Comparison of ENCODE assay signal across 9 mouse cellular contexts in the genomic region with DNA sequence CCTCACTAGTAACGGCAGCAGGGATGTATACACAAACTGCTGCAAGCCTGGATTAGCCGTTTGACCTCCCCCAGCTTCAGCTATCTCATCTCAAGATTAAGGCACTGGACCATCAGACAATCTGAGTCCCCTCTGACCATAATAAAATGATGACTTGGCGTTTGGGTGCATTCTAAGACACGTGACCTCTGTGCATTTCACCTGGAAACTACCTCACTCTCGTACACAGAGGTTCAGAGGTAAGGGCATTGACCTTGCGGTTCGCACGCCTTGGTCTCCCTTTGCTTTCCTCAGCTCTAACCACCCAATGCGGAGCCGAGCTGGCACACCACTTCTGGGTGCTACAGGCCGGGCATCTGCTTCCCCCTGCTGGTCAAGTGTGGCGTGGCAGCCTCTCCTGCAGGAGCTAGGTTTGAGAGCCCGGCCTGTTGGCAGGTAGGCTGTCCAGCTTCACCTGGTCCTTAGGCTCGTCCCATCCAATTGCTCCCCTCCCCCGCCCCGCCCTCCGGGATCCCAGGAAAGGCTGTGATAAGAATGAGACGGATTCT. TPM values are rescaled to one million over a fixed set of nuclear protein-coding genes. Genes with fewer than 3 reads are reported as not detected.
DNase-seq lines count a peak whose midpoint lies in the region; ATAC-seq and TF ChIP-seq lines count a peak whose summit lies in the region.
"Had no signal": no experiment of that assay in that cellular context is flagged by ENCODE, and none has a peak within 500 bp of the region (broad histone marks: within the 10 kb centered on the region; RNA-seq: fewer than 3 reads in every experiment).

No protein-coding gene starts in this region.

- peak; percentile 89 for DNase-seq in cerebellum, adult 11 months
- DNase-seq in heart, postnatal 25 days (ENCODE audit: low spot score): peak; percentile 56
- peak; percentile 93 for DNase-seq in layer of hippocampus, adult 11-12 months (ENCODE audit: low spot score)
- peak; percentile 91 for DNase-seq in liver, postnatal 0 days
- peak; percentile 92 for DNase-seq in stomach, postnatal 0 days (ENCODE audit: low spot score)

- H3K9me3 ChIP-seq in E14TG2a.4 (ENCODE audit: low read length): no peaks in the 10 kb centered on the region
- no peaks in the 10 kb centered on the region for H3K9me3 ChIP-seq in forebrain, embryonic 16.5 days (ENCODE audit: control insufficient read depth, low read length)
- H3K9me3 ChIP-seq in liver, postnatal 0 days (ENCODE audit: low read length): no peaks in the 10 kb centered on the region
- no peaks in the 10 kb centered on the region for H3K9me3 ChIP-seq in neural tube, embryonic 13.5 days
- H3K9me3 ChIP-seq in stomach, postnatal 0 days (ENCODE audit: control insufficient read depth, low read length): no peaks in the 10 kb centered on the region

- no peak overlapping the region; the same call in 1 of the 2 replicates for H3K4me3 ChIP-seq in E14TG2a.4 (replicated peaks; ENCODE audit: low read length)
- no peak overlapping the region for H3K4me3 ChIP-seq in forebrain, embryonic 16.5 days (replicated peaks; ENCODE audit: low read length)
- H3K4me3 ChIP-seq in liver, postnatal 0 days (ENCODE audit: low read depth, low read length): no peak overlapping the region
- H3K4me3 ChIP-seq in neural tube, embryonic 13.5 days: no peak overlapping the region
- H3K4me3 ChIP-seq in stomach, postnatal 0 days (ENCODE audit: low read depth, low read length): no peak overlapping the region
- H3K4me3 ChIP-seq: erythroblast, embryonic 14.5 days had no signal

- WGBS in forebrain, embryonic 16.5 days: 1% methylated on average over 18 of the region's 18 CpGs
- 3% methylated on average over 18 of the region's 18 CpGs for WGBS in liver, postnatal 0 days (ENCODE audit: insufficient replicate concordance)
- WGBS in neural tube, embryonic 13.5 days: under 1% methylated on average over 18 of the region's 18 CpGs
- WGBS in stomach, postnatal 0 days: 2% methylated on average over 18 of the region's 18 CpGs

- peaks cover 47% of the 10 kb centered on the region for H3K4me1 ChIP-seq in E14TG2a.4 (replicated peaks; ENCODE audit: low read depth, low read length)
- peaks cover 4% of the 10 kb centered on the region; the same call in 1 of the 2 replicates for H3K4me1 ChIP-seq in forebrain, embryonic 16.5 days (replicated peaks; ENCODE audit: control insufficient read depth, insufficient read depth, low read length)
- H3K4me1 ChIP-seq in liver, postnatal 0 days (ENCODE audit: insufficient read depth): peaks cover 9% of the 10 kb centered on the region
- H3K4me1 ChIP-seq in neural tube, embryonic 13.5 days (replicated peaks): peaks cover 48% of the 10 kb centered on the region
- H3K4me1 ChIP-seq in stomach, postnatal 0 days (replicated peaks; ENCODE audit: control insufficient read depth, insufficient read depth): no peaks in the 10 kb centered on the region

- peak; percentile 93 for TF ChIP-seq CTCF in E14TG2a.4 (conservative IDR thresholded peaks at IDR 0.05; ENCODE audit: low read length)
- TF ChIP-seq CTCF in liver, postnatal 0 days (IDR thresholded peaks at IDR 0.05; ENCODE audit: low read depth): peak; percentile 98
- TF ChIP-seq CTCF in stomach, postnatal 0 days (IDR thresholded peaks at IDR 0.05; ENCODE audit: low read depth): peak; percentile 99

- no peak for TF ChIP-seq EP300 in liver, postnatal 0 days (IDR thresholded peaks at IDR 0.05; ENCODE audit: low read depth)
- no peak for TF ChIP-seq EP300 in stomach, postnatal 0 days (optimal IDR thresholded peaks at IDR 0.05)

- no peaks in the 10 kb centered on the region for H3K36me3 ChIP-seq in E14TG2a.4 (ENCODE audit: insufficient read depth, low read length)
- no peaks in the 10 kb centered on the region for H3K36me3 ChIP-seq in forebrain, embryonic 16.5 days (ENCODE audit: control insufficient read depth, insufficient read depth)
- H3K36me3 ChIP-seq in liver, postnatal 0 days (replicated peaks; ENCODE audit: insufficient read depth, low read length): no peaks in the 10 kb centered on the region
- no peaks in the 10 kb centered on the region for H3K36me3 ChIP-seq in neural tube, embryonic 13.5 days
- no peaks in the 10 kb centered on the region for H3K36me3 ChIP-seq in stomach, postnatal 0 days (ENCODE audit: control insufficient read depth, insufficient read depth, low read length)

- H3K27me3 ChIP-seq in E14TG2a.4 (ENCODE audit: insufficient read depth, low read length): peaks cover 90% of the 10 kb centered on the region
- peaks cover 95% of the 10 kb centered on the region for H3K27me3 ChIP-seq in forebrain, embryonic 16.5 days (replicated peaks; ENCODE audit: control insufficient read depth, insufficient read depth, low read length)
- peaks cover 84% of the 10 kb centered on the region for H3K27me3 ChIP-seq in liver, postnatal 0 days (ENCODE audit: insufficient read depth, low read length)
- peaks cover 16% of the 10 kb centered on the region for H3K27me3 ChIP-seq in neural tube, embryonic 13.5 days
- H3K27me3 ChIP-seq in stomach, postnatal 0 days (ENCODE audit: control insufficient read depth, insufficient read depth, low read length): peaks cover 3% of the 10 kb centered on the region; the same call in 1 of the 2 replicates

- no peak overlapping the region for H3K27ac ChIP-seq in forebrain, embryonic 16.5 days (ENCODE audit: low read length)
- H3K27ac ChIP-seq in liver, postnatal 0 days (ENCODE audit: low read depth): no peak overlapping the region
- peak overlapping the region; percentile 30; the same call in 1 of the 2 replicates for H3K27ac ChIP-seq in neural tube, embryonic 13.5 days (replicated peaks)
- H3K27ac ChIP-seq in stomach, postnatal 0 days (replicated peaks): no peak overlapping the region

- no peak overlapping the region for H3K9ac ChIP-seq in forebrain, embryonic 16.5 days (replicated peaks; ENCODE audit: low read depth, low read length)
- no peak overlapping the region for H3K9ac ChIP-seq in liver, postnatal 0 days (replicated peaks)
- peak overlapping the region; percentile 48 for H3K9ac ChIP-seq in neural tube, embryonic 13.5 days
- H3K9ac ChIP-seq in stomach, postnatal 0 days (ENCODE audit: low read length): no peak overlapping the region

- H3K4me2 ChIP-seq in forebrain, embryonic 16.5 days (ENCODE audit: low read length): no peak overlapping the region; the same call in 1 of the 2 replicates
- H3K4me2 ChIP-seq in liver, postnatal 0 days (ENCODE audit: low read depth, low read length): no peak overlapping the region
- H3K4me2 ChIP-seq in neural tube, embryonic 13.5 days: peak overlapping the region; percentile 36
- H3K4me2 ChIP-seq in stomach, postnatal 0 days (replicated peaks; ENCODE audit: low read depth): peak overlapping the region; percentile 35

- ATAC-seq in forebrain, embryonic 16.5 days: peak; percentile 81
- peak; percentile 76 for ATAC-seq in liver, postnatal 0 days
- ATAC-seq in neural tube, embryonic 13.5 days (ENCODE audit: low read depth): peak; percentile 68
- ATAC-seq in stomach, postnatal 0 days (ENCODE audit: low FRiP score, low TSS enrichment): peak; percentile 81

- intact Hi-C loops in heart, postnatal 25 days (cut with DNase I): loop anchor here (1.0 to 5.0 kb wide), 2 partner anchors 189 to 415 kb away; no protein-coding TSS in a partner anchor

RNA-seq across cellular contexts. Expression of a gene that starts 10.1 kb away (rescaled TPM):
- 28.0 and 29.2 TPM in 2 replicates for polyA plus RNA-seq in forebrain, embryonic 16.5 days (2015; fragmentation: Nextera tagmentation; extraction: Ambion mirVana)
- 10 to 100 TPM; 12.2 to 14.1 TPM for total RNA-seq in heart, postnatal 25 days (2021)
- polyA plus RNA-seq in liver, postnatal 0 days (2015; fragmentation: Nextera tagmentation; extraction: Ambion mirVana): 3.6 and 3.8 TPM in 2 replicates
- polyA plus RNA-seq in neural tube, embryonic 13.5 days (2015; fragmentation: Nextera tagmentation; extraction: Ambion mirVana): 36.1 and 41.0 TPM in 2 replicates
- 10.6 and 11.2 TPM in 2 replicates for polyA plus RNA-seq in stomach, postnatal 0 days (2015; fragmentation: Nextera tagmentation; extraction: Ambion mirVana)

Comparison
In these comparisons a context has a peak if more than half of its experiments do, and no peak if none do; other contexts are left out.
1. H3K4me2 ChIP-seq: peak in neural tube, embryonic 13.5 days (single experiment) and stomach, postnatal 0 days (single experiment); none in forebrain, embryonic 16.5 days (single experiment) and liver, postnatal 0 days (single experiment).
2. Peak in every context shown above with its lines, with median percentiles within 50 percentile points of each other: CTCF ChIP-seq, DNase-seq and ATAC-seq.